In genomic region chr16:23416657-23417293, GRCm38 (mm10) we compare ENCODE assay signal across 8 mouse cellular contexts. TPM values are rescaled to one million over a fixed set of nuclear protein-coding genes. Genes with fewer than 3 reads are reported as not detected.
DNase-seq lines count a peak whose midpoint lies in the region; ATAC-seq lines count a peak whose summit lies in the region.

No protein-coding gene starts in this region.

- peak overlapping the region; percentile 52 for H3K4me2 ChIP-seq in heart, embryonic 11.5 days
- H3K4me2 ChIP-seq in midbrain, embryonic 11.5 days: no peak overlapping the region

- no peaks in the 10 kb centered on the region for H3K36me3 ChIP-seq in heart, embryonic 11.5 days (ENCODE audit: control insufficient read depth, insufficient read depth, low read length)
- H3K36me3 ChIP-seq in midbrain, embryonic 11.5 days (ENCODE audit: control insufficient read depth, insufficient read depth, low read length): no peaks in the 10 kb centered on the region

- 34% methylated on average over 9 of the region's 9 CpGs for WGBS in heart, embryonic 11.5 days (ENCODE audit: insufficient replicate concordance)
- 57% methylated on average over 9 of the region's 9 CpGs for WGBS in midbrain, embryonic 11.5 days

- H3K9ac ChIP-seq in heart, embryonic 11.5 days (ENCODE audit: low read depth, low read length): 0 out of 2 replicates have a peak overlapping the region, but pooled peaks have one; percentile 16
- no peak overlapping the region for H3K9ac ChIP-seq in midbrain, embryonic 11.5 days (ENCODE audit: low read length)

- no peaks in the 10 kb centered on the region for H3K9me3 ChIP-seq in heart, embryonic 11.5 days (replicated peaks; ENCODE audit: control insufficient read depth, low read length)
- no peaks in the 10 kb centered on the region for H3K9me3 ChIP-seq in midbrain, embryonic 11.5 days (ENCODE audit: control insufficient read depth, low read length)

- no peak for ATAC-seq in heart, embryonic 11.5 days (replicated peaks; ENCODE audit: insufficient number of reproducible peaks, low FRiP score, low TSS enrichment)
- peak; percentile 33; the same call in 1 of the 2 replicates for ATAC-seq in midbrain, embryonic 11.5 days (ENCODE audit: low FRiP score)
- ATAC-seq in CD4-positive, CD25-positive, alpha-beta regulatory T cell, adult 4 months: no peak

- peak; percentile 85 for DNase-seq in ZHBTc4 (ENCODE audit: low read depth, low spot score)
- DNase-seq in kidney, postnatal 10 days: peak; percentile 44
- DNase-seq in midbrain, embryonic 11.5 days (ENCODE audit: low spot score, missing footprints): peak; percentile 84
- DNase-seq in right cerebral cortex, postnatal 25 days: no peak
- no peak for DNase-seq in ovary, postnatal 10 days (ENCODE audit: low spot score)
- DNase-seq in urinary bladder, postnatal 4 days (ENCODE audit: low spot score in 2 of 2): no peak

- no peaks in the 10 kb centered on the region for H3K27me3 ChIP-seq in heart, embryonic 11.5 days (ENCODE audit: control insufficient read depth, insufficient read depth, low read length)
- no peaks in the 10 kb centered on the region for H3K27me3 ChIP-seq in midbrain, embryonic 11.5 days (ENCODE audit: control insufficient read depth, insufficient read depth, low read length)

- H3K4me1 ChIP-seq in heart, embryonic 11.5 days (ENCODE audit: control insufficient read depth, insufficient read depth, low read length): peaks cover 6% of the 10 kb centered on the region; the same call in 1 of the 2 replicates
- no peaks in the 10 kb centered on the region for H3K4me1 ChIP-seq in midbrain, embryonic 11.5 days (ENCODE audit: control insufficient read depth, insufficient read depth, low read length)

- 0 out of 2 replicates have a peak overlapping the region, but pooled peaks have one; percentile 15 for H3K27ac ChIP-seq in heart, embryonic 11.5 days (ENCODE audit: low read depth, low read length)
- no peak overlapping the region for H3K27ac ChIP-seq in midbrain, embryonic 11.5 days (ENCODE audit: low read depth, low read length)

- peak overlapping the region; percentile 18; the same call in 1 of the 2 replicates for H3K4me3 ChIP-seq in heart, embryonic 11.5 days (ENCODE audit: low read depth, low read length)
- H3K4me3 ChIP-seq in midbrain, embryonic 11.5 days (ENCODE audit: low read depth, low read length): no peak overlapping the region

RNA-seq across cellular contexts. Expression of gene Rtp1, which starts 12.2 kb away (rescaled TPM):
- not detected in 2 replicates for polyA plus RNA-seq in heart, embryonic 11.5 days (2014; fragmentation: Nextera tagmentation; extraction: Ambion mirVana)
- polyA plus RNA-seq in midbrain, embryonic 11.5 days (2014; fragmentation: Nextera tagmentation; extraction: Ambion mirVana): not detected in 2 replicates
- not detected for polyA plus RNA-seq in CD4-positive, CD25-positive, alpha-beta regulatory T cell, adult 4 months (2017; shearing (Covaris generic))

Comparison
In these comparisons a context has a peak if more than half of its experiments do, and no peak if none do; other contexts are left out.
1. DNase-seq: peak in ZHBTc4 (single experiment), kidney, postnatal 10 days (single experiment) and midbrain, embryonic 11.5 days (single experiment); none in right cerebral cortex, postnatal 25 days (single experiment), ovary, postnatal 10 days (single experiment) and urinary bladder, postnatal 4 days (0 of 2).